Mouse (Mus musculus) cerebellum, adult 2 months (tissue): ENCODE measurements around the gene Gm13272.
"Not testable (repeated sequence)": the region's sequence is repeated elsewhere in the genome, so short reads cannot be mapped to it uniquely, and the experiment has no call there.

ENCODE experiments used
- CTCF ChIP-seq: fragments of 200-500 bp; IDR thresholded peaks from 2 replicates; pipeline ENCODE4 v1.5.1; 2011; ENCODE audit warnings: low read depth, mild to moderate bottlenecking, control low read depth, low read length, moderate library complexity, borderline replicate concordance; ENCODE audit not compliant: insufficient read depth
- POLR2A ChIP-seq: fragments of 200-500 bp; IDR thresholded peaks from 2 replicates; pipeline ENCODE4 v1.6.1; 2011; ENCODE audit warnings: low read length, control low read depth, borderline replicate concordance; ENCODE audit not compliant: insufficient read depth

- not testable (repeated sequence) for TF ChIP-seq CTCF, POLR2A
Observed at GRCm38 (mm10) chr4:88791250-88791649, 11.6 kb downstream of the Gm13272 start, which contains the start of gene Gm13278.
